Mouse (Mus musculus) lung, postnatal 0 days (tissue): ENCODE results near the gene Lrrc20.

Experiments
- CTCF ChIP-seq: IDR thresholded peaks from 2 replicates; pipeline ENCODE4 v1.5.1; 2016; ENCODE audit warnings: antibody characterized with exemption, mild to moderate bottlenecking
- EP300 ChIP-seq: IDR thresholded peaks from 2 replicates; pipeline ENCODE4 v1.6.1; 2016; ENCODE audit warnings: antibody characterized with exemption, mild to moderate bottlenecking, control low read depth

DNA sequence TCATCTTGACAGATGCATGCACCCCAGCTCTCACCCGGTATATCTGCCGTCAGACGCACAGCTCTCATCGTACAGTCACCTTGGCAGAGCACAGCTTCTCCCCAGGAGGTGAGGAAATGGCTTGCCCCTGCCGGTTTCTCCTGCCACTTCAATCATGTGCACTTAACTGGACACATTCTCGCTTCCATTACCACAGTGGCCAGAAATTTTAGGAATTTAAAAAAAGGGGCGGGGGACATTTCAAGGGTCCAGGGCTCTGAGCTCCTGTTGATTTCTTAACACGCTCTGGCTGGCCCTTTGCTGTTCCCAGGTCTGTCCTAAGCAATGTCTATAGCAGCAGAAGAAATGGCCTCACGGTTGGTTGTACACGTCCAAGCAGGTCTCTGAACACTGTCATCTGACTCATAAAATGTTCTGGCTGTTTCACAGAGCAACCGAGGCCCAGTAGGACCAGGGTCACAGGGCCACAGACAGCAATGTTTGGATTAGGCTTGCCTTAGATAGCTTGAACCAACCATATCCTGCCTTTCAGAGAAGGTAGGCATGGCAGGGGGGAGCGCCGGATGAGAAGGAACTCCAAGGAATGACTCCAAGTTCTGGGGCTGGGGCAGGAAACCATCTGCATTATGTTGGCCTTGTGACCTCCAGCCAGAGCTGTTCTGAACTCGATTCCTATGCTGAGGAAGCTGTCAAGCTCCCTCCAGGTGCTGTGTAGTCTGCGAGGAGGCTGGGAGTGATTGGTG, 151.8 kb downstream of the Lrrc20 start:
- TF ChIP-seq CTCF (no peak), EP300 (peak; percentile 32; the same call in 1 of the 2 replicates)
